Mouse (Mus musculus) MEL (cell line): ENCODE measurements around the gene Thbs3.

Experiments
- CTCF ChIP-seq, 3 experiments: IDR thresholded peaks in 2 of 3; conservative IDR thresholded peaks in 1 of 3; 2 replicates each; pipeline ENCODE4 v1.5.1; 2011 to 2012; ENCODE audit warnings: low read length in 3 of 3, low read depth in 2 of 3, mild to moderate bottlenecking in 2 of 3, improper control_type of control experiment in 1 of 3, inconsistent platforms in 1 of 3, mixed read lengths in 1 of 3, moderate library complexity in 1 of 3; ENCODE audit not compliant: control insufficient read depth in 1 of 3, insufficient read depth in 1 of 3, poor library complexity in 1 of 3, severe bottlenecking in 1 of 3
- E2F4 ChIP-seq: IDR thresholded peaks from 2 replicates; pipeline ENCODE4 v1.6.1; 2011; ENCODE audit warnings: low read depth, low read length, improper control_type of control experiment, borderline replicate concordance
- HCFC1 ChIP-seq: IDR thresholded peaks from 2 replicates; pipeline ENCODE4 v1.6.1; 2012; ENCODE audit warnings: low read depth, mild to moderate bottlenecking, inconsistent platforms, low read length, improper control_type of control experiment, moderate library complexity
- MXI1 ChIP-seq: IDR thresholded peaks from 2 replicates; pipeline ENCODE4 v1.6.1; 2011; ENCODE audit warnings: mild to moderate bottlenecking, low read depth, low read length, improper control_type of control experiment
- POLR2A ChIP-seq, 2 experiments: IDR thresholded peaks; 2 replicates each; pipeline ENCODE4 v1.6.1; 2011 to 2012; ENCODE audit warnings: low read length in 2 of 2, mild to moderate bottlenecking in 2 of 2, control low read depth in 1 of 2, improper control_type of control experiment in 1 of 2, low read depth in 1 of 2, moderate library complexity in 1 of 2; ENCODE audit not compliant: control insufficient read depth in 1 of 2, insufficient read depth in 1 of 2, poor library complexity in 1 of 2
- POLR2AphosphoS2 ChIP-seq: IDR thresholded peaks from 2 replicates; pipeline ENCODE4 v1.6.1; 2011; ENCODE audit warnings: low read length, improper control_type of control experiment
- RCOR1 ChIP-seq: IDR thresholded peaks from 2 replicates; pipeline ENCODE4 v1.6.1; 2012; ENCODE audit warnings: low read depth, mild to moderate bottlenecking, inconsistent platforms, low read length, improper control_type of control experiment

DNA sequence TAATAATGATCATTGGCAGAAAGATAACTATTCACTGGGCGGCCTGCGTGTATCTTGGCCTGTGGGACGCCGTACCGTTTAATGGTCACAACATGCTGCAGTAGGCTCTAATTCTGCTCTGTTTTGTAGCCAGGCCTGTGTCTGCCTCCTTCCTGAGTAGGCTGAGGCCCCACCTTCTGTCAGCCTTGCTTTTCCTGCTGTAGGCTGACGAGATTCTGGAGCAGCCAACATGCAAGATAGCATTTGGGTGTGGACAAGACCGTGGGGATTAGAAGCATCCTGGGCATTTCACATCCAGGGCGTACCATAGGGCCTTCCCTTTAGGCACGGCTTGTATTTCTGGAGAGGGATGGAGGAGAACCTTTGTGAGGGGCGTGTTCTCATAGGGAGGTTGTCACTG, 47.4 kb downstream of the Thbs3 start:
- TF ChIP-seq POLR2AphosphoS2 (no peak), POLR2A (IDR thresholded peaks at IDR 0.05; ENCODE audit: control insufficient read depth in 1 of 2, insufficient read depth in 1 of 2, low read depth in 1 of 2, low read length in 2 of 2, poor library complexity in 1 of 2) (no peak), RCOR1 (no peak), E2F4 (no peak), CTCF (IDR thresholded peaks at IDR 0.05 in 2 of 3, conservative IDR thresholded peaks at IDR 0.05 in 1 of 3; ENCODE audit: control insufficient read depth in 1 of 3, insufficient read depth in 1 of 3, low read depth in 2 of 3, low read length in 3 of 3, poor library complexity in 1 of 3, severe bottlenecking in 1 of 3) (no peak), MXI1 (no peak), HCFC1 (no peak)
